Mouse (Mus musculus): ENCODE measurements around the gene Cadm4. TPM values are rescaled to one million over a fixed set of nuclear protein-coding genes. Genes with fewer than 3 reads are reported as not detected.
"Not testable (repeated sequence)": the region's sequence is repeated elsewhere in the genome, so short reads cannot be mapped to it uniquely, and the experiment has no call there.

The Cadm4 gene
- total RNA-seq, 1 experiment from 2014 or later: not detected

GRCm38 (mm10) chr7:24462388-24463319 lies 19.2 kb upstream of the Cadm4 start, which contains the start of gene Plaur:
TSS of gene Plaur (plus strand) at chr7:24462484.
- ATAC-seq (replicated peaks; ENCODE audit: insufficient number of reproducible peaks, low FRiP score, low TSS enrichment, poor library complexity, severe bottlenecking): peak; percentile 46

DNA sequence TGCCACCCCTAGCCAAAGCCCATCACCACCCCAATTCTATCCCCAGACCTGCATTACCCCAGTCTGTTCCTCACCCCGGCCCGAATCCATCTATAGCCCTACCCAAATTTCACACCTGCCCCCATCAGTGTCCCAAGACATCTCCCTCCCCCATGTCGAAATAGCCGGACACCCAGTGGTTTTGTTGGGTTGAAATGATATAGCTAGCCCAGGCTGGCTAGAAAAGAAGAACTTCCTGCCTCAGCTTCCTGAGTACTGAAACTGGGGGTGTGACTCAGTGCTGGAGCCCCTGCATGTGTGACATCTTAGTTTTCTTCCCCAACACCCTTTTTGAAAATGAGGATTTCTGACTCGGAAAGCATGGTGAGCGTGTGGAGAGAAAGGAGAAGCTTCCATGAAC lies 15.0 kb upstream of the Cadm4 start:
- 0 out of 2 replicates have a peak, but pooled peaks have one; percentile 10 for ATAC-seq (replicated peaks; ENCODE audit: insufficient number of reproducible peaks, low FRiP score, low TSS enrichment, poor library complexity, severe bottlenecking)

DNA sequence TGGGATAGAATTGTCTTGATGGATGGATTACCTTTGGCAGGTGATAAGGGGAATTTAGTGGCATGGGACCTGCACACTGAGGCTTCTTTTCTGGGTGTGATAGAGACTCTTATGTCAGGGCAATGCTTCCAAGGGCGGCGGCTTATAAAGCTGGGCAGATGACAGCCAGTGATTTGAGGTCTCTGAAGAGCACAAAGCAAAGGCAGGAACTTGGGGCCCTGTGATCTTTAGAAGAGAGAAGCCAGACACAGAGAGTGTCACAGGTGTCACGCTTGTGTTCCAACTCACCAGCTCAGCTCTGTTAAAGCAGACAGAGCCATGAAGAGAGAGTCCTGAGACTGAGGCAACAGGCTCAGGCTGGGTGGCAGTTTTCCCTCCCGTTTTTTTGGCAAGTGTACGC lies 13.9 kb upstream of the Cadm4 start:
- no peak for ATAC-seq (replicated peaks; ENCODE audit: insufficient number of reproducible peaks, low FRiP score, low TSS enrichment, poor library complexity, severe bottlenecking)

DNA sequence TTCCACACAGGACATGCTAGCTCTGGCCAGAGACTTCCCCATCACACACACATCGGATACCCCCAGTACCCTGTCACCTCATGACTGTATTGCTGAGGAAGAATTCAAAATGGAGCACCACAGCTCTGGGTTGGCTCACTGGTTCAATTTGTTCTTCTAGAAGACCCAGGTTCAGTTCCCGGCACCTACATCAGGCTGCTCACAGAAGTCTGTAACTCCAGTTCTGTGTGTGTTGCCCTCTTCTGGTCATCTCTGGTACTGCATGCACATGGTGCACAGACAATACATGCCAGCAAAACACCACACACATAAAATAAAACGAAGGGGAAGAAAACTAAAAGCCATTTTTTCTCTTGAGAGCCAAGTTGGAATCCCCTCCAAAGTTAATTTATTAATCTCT lies 12.7 kb upstream of the Cadm4 start:
- no peak for ATAC-seq (replicated peaks; ENCODE audit: insufficient number of reproducible peaks, low FRiP score, low TSS enrichment, poor library complexity, severe bottlenecking)

DNA sequence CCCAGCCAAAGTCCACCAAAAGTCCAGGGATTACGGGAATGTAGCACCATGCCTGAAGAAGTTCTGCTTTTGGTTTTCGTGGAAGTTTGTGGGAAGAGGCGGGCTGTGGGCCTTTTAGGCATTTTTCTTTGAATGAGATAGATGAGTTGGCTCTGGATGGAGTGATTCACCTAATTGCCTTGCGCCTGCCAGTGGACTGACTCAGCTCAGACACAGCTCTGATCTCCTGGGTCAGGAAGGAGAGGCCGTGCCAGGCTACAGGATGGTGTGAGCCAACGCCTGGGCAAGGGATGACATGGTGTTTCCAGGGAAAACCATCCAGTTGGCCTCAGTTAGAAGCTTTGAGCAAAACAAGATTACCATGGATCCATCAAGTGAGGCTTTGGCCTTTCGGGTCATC lies 11.5 kb upstream of the Cadm4 start:
- ATAC-seq (replicated peaks; ENCODE audit: insufficient number of reproducible peaks, low FRiP score, low TSS enrichment, poor library complexity, severe bottlenecking): no peak

DNA sequence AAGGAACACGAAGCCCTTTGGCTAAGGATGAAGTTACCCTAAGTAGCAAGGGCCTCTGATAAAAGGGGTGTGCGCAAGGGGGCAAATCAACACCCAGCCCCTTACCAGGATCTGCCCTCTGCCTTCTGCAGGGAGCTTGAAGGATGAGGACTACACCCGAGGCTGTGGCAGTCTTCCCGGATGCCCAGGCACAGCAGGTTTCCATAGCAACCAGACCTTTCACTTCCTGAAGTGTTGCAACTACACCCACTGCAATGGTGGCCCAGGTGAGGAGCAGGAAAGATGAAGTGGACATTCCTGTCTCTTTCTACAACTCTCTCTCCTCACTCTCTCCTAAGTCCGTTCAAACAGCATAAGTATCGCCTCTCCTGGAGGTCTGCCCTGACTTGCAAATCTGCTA lies 9.4 kb upstream of the Cadm4 start:
- no peak for ATAC-seq (replicated peaks; ENCODE audit: insufficient number of reproducible peaks, low FRiP score, low TSS enrichment, poor library complexity, severe bottlenecking)

GRCm38 (mm10) chr7:24472937-24473336 lies 8.9 kb upstream of the Cadm4 start:
- ATAC-seq (replicated peaks; ENCODE audit: insufficient number of reproducible peaks, low FRiP score, low TSS enrichment, poor library complexity, severe bottlenecking): no peak

DNA sequence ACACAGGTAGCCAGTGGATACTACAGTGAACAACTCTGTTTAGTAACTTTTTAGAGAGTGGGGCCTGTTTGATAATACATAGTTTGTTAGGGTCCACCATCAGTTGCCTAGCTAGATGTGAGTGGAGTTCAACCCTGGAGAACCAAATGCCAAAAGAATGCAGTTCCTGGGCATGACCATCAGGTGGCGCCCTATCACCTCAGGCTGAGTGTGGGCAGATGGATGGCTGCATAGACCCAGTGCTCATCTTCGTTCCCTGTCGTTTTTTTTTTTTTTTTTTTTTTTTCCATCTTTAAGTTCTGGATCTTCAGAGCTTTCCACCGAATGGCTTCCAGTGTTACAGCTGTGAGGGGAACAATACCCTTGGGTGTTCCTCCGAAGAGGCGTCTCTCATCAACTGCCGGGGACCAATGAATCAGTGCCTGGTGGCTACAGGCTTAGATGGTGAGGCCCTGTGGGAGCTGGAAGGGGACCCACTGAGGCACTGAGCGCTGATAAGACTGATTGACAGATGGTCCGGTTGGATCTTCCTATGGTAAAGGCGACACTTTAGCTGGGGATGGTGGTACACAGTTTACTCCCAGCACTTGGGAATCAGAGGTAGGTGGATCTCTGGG lies 7.8 kb upstream of the Cadm4 start:
- no peak for ATAC-seq (replicated peaks; ENCODE audit: insufficient number of reproducible peaks, low FRiP score, low TSS enrichment, poor library complexity, severe bottlenecking)

DNA sequence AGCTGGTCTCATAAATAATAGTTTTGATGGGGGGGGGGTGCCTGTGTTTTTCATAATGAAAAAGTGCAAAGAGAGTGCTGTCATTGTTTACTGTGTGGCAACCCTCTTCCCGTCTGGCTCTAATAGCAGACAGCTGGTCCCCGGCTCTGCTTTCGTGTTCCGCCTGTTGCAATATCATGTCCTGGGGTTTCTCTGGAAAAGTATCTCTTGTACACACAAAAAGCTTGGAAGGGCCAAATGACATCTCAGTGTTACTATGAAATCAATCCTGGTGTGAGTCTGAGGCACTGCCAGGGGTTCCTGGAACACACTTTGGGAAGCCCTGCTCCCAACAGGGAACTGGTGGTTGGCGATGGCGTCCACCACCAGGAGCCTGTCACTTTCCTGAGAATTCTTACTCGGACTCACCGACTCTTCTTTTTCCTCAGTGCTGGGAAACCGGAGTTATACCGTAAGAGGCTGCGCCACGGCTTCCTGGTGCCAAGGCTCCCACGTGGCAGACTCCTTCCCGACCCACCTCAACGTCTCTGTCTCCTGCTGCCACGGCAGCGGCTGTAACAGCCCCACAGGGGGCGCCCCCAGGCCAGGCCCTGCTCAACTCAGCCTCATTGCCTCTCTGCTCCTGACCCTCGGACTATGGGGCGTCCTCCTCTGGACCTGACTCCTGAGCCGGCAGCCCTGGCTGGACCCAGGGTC lies 6.9 kb upstream of the Cadm4 start:
- ATAC-seq (replicated peaks; ENCODE audit: insufficient number of reproducible peaks, low FRiP score, low TSS enrichment, poor library complexity, severe bottlenecking): no peak

DNA sequence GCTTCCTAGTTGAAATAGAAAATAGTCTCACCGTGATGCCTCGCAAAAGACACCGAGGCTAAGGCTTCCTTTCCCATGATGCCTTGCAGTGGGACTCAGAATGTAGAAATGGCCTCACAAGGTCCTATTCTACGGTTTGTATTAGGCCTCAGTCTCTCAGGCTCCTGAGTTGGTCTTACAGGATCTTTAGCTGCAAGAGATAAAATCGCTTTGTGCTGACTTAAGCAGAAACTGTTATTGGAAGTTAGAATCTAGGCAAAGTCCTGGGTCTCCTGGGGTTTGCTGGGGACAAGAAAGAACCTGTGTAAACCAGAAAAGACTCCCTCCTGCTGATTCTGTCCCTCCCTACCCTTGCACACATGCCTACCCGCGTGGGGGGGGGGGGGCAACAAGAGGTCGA lies 5.5 kb upstream of the Cadm4 start:
- ATAC-seq (replicated peaks; ENCODE audit: insufficient number of reproducible peaks, low FRiP score, low TSS enrichment, poor library complexity, severe bottlenecking): no peak

DNA sequence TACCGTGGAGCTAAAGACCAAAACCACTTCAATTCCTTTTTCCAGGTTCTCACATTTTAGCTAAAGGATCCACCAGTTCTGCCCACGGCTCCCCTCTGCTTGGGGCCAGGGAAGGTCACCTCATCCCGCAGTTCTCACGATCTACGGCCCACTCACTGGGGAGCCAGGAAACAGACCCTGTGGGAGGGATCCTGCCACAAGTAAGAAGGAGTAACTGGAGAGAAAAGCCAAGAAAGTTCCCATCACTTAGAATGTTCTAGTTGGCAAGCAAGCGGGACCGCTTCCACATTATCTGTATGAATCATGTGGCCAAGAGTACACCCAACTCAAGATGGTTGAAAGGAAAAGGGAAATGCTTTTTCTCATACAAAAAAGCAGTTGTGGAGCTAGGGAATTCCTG lies 5.0 kb upstream of the Cadm4 start:
- no peak for ATAC-seq (replicated peaks; ENCODE audit: insufficient number of reproducible peaks, low FRiP score, low TSS enrichment, poor library complexity, severe bottlenecking)

DNA sequence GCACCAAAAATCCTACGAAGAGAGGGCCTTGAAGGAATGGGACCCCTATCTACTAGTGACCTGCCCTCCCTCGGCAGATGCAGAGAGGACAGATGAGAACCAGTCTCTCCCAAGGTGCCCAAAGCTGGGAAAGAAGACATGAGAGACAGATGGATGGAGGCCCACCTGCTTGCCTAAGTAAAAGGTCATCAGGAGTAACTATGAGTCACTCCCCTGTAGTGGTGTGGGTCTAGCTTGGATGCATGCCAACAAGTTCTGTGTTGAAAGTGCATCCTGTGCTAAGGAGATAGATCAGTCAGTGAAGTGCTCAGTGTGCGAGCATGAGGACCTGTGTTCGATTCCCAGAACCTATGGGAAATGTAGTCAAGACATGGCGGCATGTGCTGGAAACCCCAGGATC lies 2.9 kb upstream of the Cadm4 start:
- no peak for ATAC-seq (replicated peaks; ENCODE audit: insufficient number of reproducible peaks, low FRiP score, low TSS enrichment, poor library complexity, severe bottlenecking)

GRCm38 (mm10) chr7:24479685-24480084 lies 2.1 kb upstream of the Cadm4 start:
- ATAC-seq (replicated peaks; ENCODE audit: insufficient number of reproducible peaks, low FRiP score, low TSS enrichment, poor library complexity, severe bottlenecking): no peak

- no peak for ATAC-seq (replicated peaks; ENCODE audit: insufficient number of reproducible peaks, low FRiP score, low TSS enrichment, poor library complexity, severe bottlenecking)
Observed at GRCm38 (mm10) chr7:24480121-24480941, 1.5 kb upstream of the Cadm4 start.

DNA sequence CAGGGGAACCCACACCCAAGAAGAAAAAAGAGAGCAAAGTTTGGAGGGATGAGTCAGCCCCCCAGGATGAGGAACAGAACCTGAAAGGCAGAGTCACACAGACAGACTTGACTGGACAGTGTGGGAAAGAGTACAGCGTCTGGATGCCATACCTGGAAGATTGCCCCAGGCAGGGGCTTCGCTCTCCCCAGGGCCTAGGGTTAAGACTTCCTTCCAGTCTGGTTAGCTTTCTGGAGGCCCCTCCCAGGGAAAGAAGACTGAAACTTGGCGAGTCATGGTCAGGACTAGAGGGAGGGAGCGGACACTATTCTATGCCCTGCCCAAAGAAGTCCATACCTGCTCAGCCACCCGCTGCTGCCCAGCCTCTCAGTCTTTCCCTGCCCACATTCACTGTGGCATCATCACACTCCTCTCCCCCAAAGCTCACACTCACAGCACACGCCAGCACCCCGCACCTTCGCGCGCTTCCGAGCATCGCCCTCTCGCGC lies 793 bp upstream of the Cadm4 start:
- no peak for ATAC-seq (replicated peaks; ENCODE audit: insufficient number of reproducible peaks, low FRiP score, low TSS enrichment, poor library complexity, severe bottlenecking)

DNA sequence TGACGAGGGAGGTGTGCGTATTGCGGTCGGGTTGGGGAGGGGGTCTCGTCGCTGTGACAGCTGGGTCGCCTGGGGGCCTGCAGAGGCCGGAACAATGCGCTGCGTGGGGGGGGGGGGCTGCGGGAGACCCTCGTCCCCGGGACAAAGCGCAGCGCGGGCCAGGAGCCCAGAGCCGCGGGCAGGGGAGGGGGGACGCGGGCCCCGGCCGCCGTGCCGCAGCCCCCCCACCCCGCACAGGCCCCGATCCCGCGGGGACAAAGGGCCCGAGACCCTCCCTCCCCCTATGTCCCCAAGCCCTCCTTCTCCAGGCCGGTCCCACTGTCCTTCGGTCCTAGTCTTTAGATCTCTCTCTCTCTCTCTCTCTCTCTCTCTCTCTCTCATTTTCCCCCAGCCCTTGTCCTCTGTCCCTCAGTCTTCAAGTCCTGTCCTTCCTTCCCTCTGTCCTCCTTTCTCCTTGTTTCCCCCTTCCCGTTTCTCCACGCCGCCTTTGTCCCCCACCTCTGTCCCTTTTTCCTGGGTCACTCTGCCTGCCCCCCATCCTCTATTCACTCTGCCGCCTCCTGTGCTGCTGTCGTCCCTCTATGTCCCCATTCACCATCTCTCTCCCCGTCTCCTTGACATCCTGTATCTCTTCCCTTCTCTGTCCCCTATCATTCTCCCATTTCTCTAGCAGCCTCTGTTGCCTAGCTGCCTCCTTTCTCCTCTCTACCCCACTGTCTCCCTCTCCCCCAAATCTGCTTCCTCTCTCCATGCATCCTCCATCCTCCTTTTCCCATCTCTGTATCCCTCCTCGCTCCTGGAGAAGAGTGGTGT lies 591 bp downstream of the Cadm4 start:
- no peak for ATAC-seq (replicated peaks; ENCODE audit: insufficient number of reproducible peaks, low FRiP score, low TSS enrichment, poor library complexity, severe bottlenecking)

DNA sequence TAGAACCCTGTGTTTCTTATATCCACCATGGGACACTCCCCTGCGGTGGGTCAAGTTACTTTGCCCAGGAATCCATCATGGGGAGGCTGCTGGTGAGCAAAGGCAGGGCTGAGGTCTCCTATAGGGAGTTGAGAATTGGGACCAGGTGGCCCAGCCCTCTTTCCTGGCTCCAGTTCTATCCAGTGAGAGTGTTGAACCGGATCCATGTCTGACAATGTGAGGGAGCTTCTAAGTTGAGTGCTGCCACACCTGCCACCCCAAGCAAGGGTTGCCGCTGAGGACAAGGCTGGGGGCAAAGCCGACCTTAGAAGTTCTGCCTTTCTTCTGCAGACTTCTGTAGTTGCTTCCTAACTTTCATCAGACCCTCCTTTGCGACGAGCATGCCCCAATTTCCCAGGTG lies 1.5 kb downstream of the Cadm4 start:
- ATAC-seq (replicated peaks; ENCODE audit: insufficient number of reproducible peaks, low FRiP score, low TSS enrichment, poor library complexity, severe bottlenecking): not testable (repeated sequence)

- no peak for ATAC-seq (replicated peaks; ENCODE audit: insufficient number of reproducible peaks, low FRiP score, low TSS enrichment, poor library complexity, severe bottlenecking)
Observed at GRCm38 (mm10) chr7:24485481-24485880, 3.7 kb downstream of the Cadm4 start.
